Comparison of ENCODE assay signal across 8 mouse cellular contexts in genomic region chr14:44989017-44989721, GRCm38 (mm10). TPM values are rescaled to one million over a fixed set of nuclear protein-coding genes. Genes with fewer than 3 reads are reported as not detected.
DNase-seq lines count a peak whose midpoint lies in the region; ATAC-seq lines count a peak whose summit lies in the region.

No protein-coding gene starts in this region.

- no peak for DNase-seq in heart, embryonic 10.5 days (ENCODE audit: low spot score)
- DNase-seq in heart, adult 9 months (ENCODE audit: low spot score in 2 of 2) = no peak
- peak; percentile 38 for DNase-seq in embryo, embryonic 10.5 days (ENCODE audit: low spot score)
- DNase-seq in heart, postnatal 36 days = peak; percentile 14 to 19
- DNase-seq in liver, embryonic 13.5 days = no peak
- DNase-seq in urinary bladder, postnatal 14 days (ENCODE audit: low spot score) = no peak

- H3K36me3 ChIP-seq in heart, embryonic 10.5 days = no peaks in the 10 kb centered on the region
- H3K36me3 ChIP-seq in liver, embryonic 13.5 days = no peaks in the 10 kb centered on the region
- H3K36me3 ChIP-seq in neural tube, embryonic 15.5 days = no peaks in the 10 kb centered on the region

- intact Hi-C loops in heart, postnatal 36 days (cut with DNase I) = loop anchor here (2.0 kb wide), 1 partner anchor 156 kb away; no protein-coding TSS in a partner anchor

- H3K4me3 ChIP-seq in heart, embryonic 10.5 days = peak overlapping the region; percentile 61
- peak overlapping the region; percentile 49 for H3K4me3 ChIP-seq in liver, embryonic 13.5 days (replicated peaks)
- H3K4me3 ChIP-seq in neural tube, embryonic 15.5 days (replicated peaks) = peak overlapping the region; percentile 43

- H3K9me3 ChIP-seq in heart, embryonic 10.5 days = no peaks in the 10 kb centered on the region
- H3K9me3 ChIP-seq in liver, embryonic 13.5 days (replicated peaks) = no peaks in the 10 kb centered on the region
- H3K9me3 ChIP-seq in neural tube, embryonic 15.5 days (replicated peaks) = no peaks in the 10 kb centered on the region

- peak overlapping the region; percentile 4; the same call in 1 of the 2 replicates for H3K27ac ChIP-seq in heart, embryonic 10.5 days
- no peak overlapping the region for H3K27ac ChIP-seq in liver, embryonic 13.5 days
- no peak overlapping the region for H3K27ac ChIP-seq in neural tube, embryonic 15.5 days (replicated peaks)

- WGBS in heart, embryonic 10.5 days = 1% methylated on average over 45 of the region's 45 CpGs
- 1% methylated on average over 45 of the region's 45 CpGs for WGBS in liver, embryonic 13.5 days (ENCODE audit: insufficient replicate concordance)
- WGBS in neural tube, embryonic 15.5 days = 1% methylated on average over 45 of the region's 45 CpGs

- peak; percentile 9 for ATAC-seq in CD4-positive, CD25-positive, alpha-beta regulatory T cell, adult 4 months
- no peak for ATAC-seq in liver, embryonic 13.5 days (ENCODE audit: low read depth)
- peak; percentile 74 for ATAC-seq in neural tube, embryonic 15.5 days (ENCODE audit: low FRiP score)

- peaks cover 16% of the 10 kb centered on the region for H3K4me1 ChIP-seq in heart, embryonic 10.5 days
- peaks cover 16% of the 10 kb centered on the region for H3K4me1 ChIP-seq in liver, embryonic 13.5 days (replicated peaks)
- peaks cover 21% of the 10 kb centered on the region for H3K4me1 ChIP-seq in neural tube, embryonic 15.5 days

- peak overlapping the region; percentile 36; the same call in 1 of the 2 replicates for H3K9ac ChIP-seq in liver, embryonic 13.5 days
- H3K9ac ChIP-seq in neural tube, embryonic 15.5 days (replicated peaks) = peak overlapping the region; percentile 45

- peak overlapping the region; percentile 64 for H3K4me2 ChIP-seq in liver, embryonic 13.5 days
- H3K4me2 ChIP-seq in neural tube, embryonic 15.5 days = peak overlapping the region; percentile 77

- H3K27me3 ChIP-seq in heart, embryonic 10.5 days (ENCODE audit: insufficient read depth, poor library complexity, severe bottlenecking) = peaks cover 37% of the 10 kb centered on the region
- peaks cover 17% of the 10 kb centered on the region for H3K27me3 ChIP-seq in liver, embryonic 13.5 days
- peaks cover 6% of the 10 kb centered on the region; the same call in 1 of the 2 replicates for H3K27me3 ChIP-seq in neural tube, embryonic 15.5 days (replicated peaks)

RNA-seq across cellular contexts. Expression of gene Ptger2, which starts 1.2 kb away (rescaled TPM):
- 0.05 TPM in 1 of 2 replicates, not detected in the other for polyA plus RNA-seq in heart, embryonic 10.5 days (2016; fragmentation: Nextera tagmentation; extraction: Ambion mirVana)
- 10 to 100 TPM; 53.3 to 78.7 TPM for polyA plus RNA-seq in CD4-positive, CD25-positive, alpha-beta regulatory T cell, adult 4 months (2017; shearing (Covaris generic))
- under 1 TPM; 0.22 TPM for total RNA-seq in heart, postnatal 36 days (2021)
- 0.29 and 0.51 TPM in 2 replicates for polyA plus RNA-seq in liver, embryonic 13.5 days (2015; fragmentation: Nextera tagmentation; extraction: Ambion mirVana)
- polyA plus RNA-seq in neural tube, embryonic 15.5 days (2015; fragmentation: Nextera tagmentation; extraction: Ambion mirVana) = 1.7 and 2.1 TPM in 2 replicates

Comparison
In these comparisons a context has a peak if more than half of its experiments do, and no peak if none do; other contexts are left out.
1. DNase-seq: peak in embryo, embryonic 10.5 days (single experiment) and heart, postnatal 36 days (2 of 2); none in heart, embryonic 10.5 days (single experiment), heart, adult 9 months (0 of 2), liver, embryonic 13.5 days (single experiment) and urinary bladder, postnatal 14 days (single experiment).
2. RNA of gene Ptger2, which starts 1.2 kb away (polyA plus RNA-seq): 53.3 to 78.7 TPM in CD4-positive, CD25-positive, alpha-beta regulatory T cell, adult 4 months; 1.7 to 2.1 TPM in neural tube, embryonic 15.5 days, 0.29 to 0.51 TPM in liver, embryonic 13.5 days and 0.05 TPM in heart, embryonic 10.5 days; every median in the first group is over 10 times any median in the second.
3. Peak in every context shown above with its lines, with median percentiles within 50 percentile points of each other: H3K4me3 ChIP-seq.